Mouse (Mus musculus): ENCODE measurements around the gene Plce1.

Gene Plce1

DNA sequence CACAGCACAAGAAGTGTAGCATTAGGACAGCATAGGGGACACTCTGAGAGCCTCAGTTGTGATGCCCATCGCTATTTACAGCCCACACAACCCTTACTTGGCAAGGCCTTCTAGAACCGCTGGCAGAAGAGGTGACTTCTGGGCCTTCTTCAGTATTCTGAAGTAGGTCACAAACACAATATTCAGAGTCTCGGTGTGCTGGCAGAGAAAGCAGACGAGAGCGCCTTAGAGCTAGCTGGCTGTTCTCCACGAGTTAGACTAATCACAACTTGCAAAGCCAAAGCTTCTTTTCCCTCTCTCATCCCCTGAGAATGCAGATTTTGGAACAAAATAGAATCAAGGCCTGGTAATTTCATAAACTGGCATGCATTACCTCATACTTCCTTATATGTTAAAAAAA, 317.9 kb downstream of the Plce1 start:
- in situ Hi-C loops (cut with MboI, MseI), result no loop called here

DNA sequence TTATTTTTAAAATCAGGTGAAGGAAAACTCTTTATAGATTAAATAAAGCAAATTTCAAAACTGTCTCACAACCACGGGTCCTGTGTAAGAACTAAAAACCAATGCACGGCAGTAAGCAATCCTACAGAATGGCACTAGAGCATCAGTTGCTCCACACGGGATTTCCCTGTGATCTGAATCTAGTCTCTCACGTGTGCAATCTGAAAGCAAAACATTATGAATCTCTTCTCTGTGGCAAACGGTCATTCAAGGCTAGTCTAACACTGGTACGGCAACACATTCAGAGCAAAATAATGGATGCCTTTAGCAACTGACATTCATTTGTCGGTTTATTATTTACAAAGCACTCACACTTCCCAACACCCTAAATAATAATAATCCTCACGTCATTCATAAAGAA, 337.3 kb downstream of the Plce1 start:
- in situ Hi-C loops (cut with MboI, MseI), result loop anchor here (5.0 to 25.0 kb wide), 4 partner anchors 119 to 1981 kb away; partner anchors contain the start of gene Tnks2

GRCm38 (mm10) chr19:38818766-38819426, 338.0 kb downstream of the Plce1 start, which contains the start of gene Noc3l:
Gene Noc3l (minus strand): TSS chr19:38819237.
- in situ Hi-C loops (cut with MboI, MseI), result loop anchor here (5.0 to 25.0 kb wide), 4 partner anchors 118 to 1982 kb away; partner anchors contain the start of gene Tnks2

- in situ Hi-C loops (cut with MboI, MseI), result loop anchor here (5.0 to 25.0 kb wide), 4 partner anchors 118 to 1982 kb away; partner anchors contain the start of gene Tnks2
Observed at GRCm38 (mm10) chr19:38819427-38819802, 338.5 kb downstream of the Plce1 start.

DNA sequence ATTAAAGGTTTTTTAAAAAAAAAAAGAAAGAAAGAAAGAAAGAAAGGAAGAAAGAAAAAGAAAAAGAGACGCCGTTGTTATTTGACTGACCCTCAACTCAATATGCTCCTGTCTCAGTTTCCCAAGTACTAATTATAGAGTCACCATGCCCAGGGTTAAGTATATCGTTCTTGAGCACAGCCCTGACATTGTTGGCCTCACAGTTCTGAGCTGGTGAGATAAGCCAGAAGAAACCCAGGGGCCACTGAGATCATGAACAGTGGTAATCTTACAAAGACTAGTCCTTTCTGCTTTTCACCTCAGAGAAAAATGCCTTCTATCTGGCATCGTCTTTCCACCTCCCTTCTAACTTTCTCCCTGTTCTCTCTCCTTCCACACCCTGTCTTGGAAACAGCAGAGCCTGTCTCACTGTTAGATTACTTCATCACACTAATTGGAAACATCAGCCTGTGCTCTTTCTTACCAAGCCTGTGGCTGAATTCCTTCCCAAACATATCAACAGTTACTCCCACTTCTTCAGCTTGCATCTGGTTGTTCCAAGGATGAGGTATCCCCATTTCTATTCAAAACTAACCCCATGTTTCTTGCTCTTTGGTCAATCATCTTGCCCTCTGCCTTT, 339.4 kb downstream of the Plce1 start:
- in situ Hi-C loops (cut with MboI, MseI), result loop anchor here (25.0 kb wide), 1 partner anchor 1983 kb away; the partner anchor contains the start of gene Tnks2

GRCm38 (mm10) chr19:38833224-38833623, 352.3 kb downstream of the Plce1 start:
- in situ Hi-C loops (cut with MboI, MseI), result no loop called here

Measured in T-helper 1 cell (primary cell).